Mouse (Mus musculus) left cerebral cortex, postnatal 10 days (tissue): ENCODE measurements around the gene Hlx. TPM values are rescaled to one million over a fixed set of nuclear protein-coding genes. Genes with fewer than 3 reads are reported as not detected.

ENCODE experiments used
- DNase-seq, 2 experiments: peaks; one replicate each; pipeline ENCODE4 v3.0.0; 2021 to 2022; ENCODE audit warnings: low spot score in 2 of 2, mixed read lengths in 1 of 2; ENCODE audit errors: extremely low spot score in 1 of 2
- intact Hi-C: fragments of 180-260 bp; cut with DNase I; formaldehyde crosslinking; loops from one replicate; pipeline ENCODE4 v1.15.1; 2025
- total RNA-seq, 2 experiments: library from RNA; stranded (reverse); gene quantifications; 2 replicates each; pipeline ENCODE4 v1.2.3; 2021

Gene Hlx
- total RNA-seq, 2 experiments from 2014 or later = 1.2 to 1.6 TPM

- intact Hi-C loops = no loop called here
- no peak for DNase-seq
Observed at GRCm38 (mm10) chr1:184677641-184678040, 54.8 kb downstream of the Hlx start.

Other genes with a start within 250 kb of the Hlx start
- not detected for gene Marc1, start 78.7 kb upstream of the Hlx start, total RNA-seq
- gene Marc2, start 113.8 kb upstream of the Hlx start, total RNA-seq = 10 to 100 TPM; 96.8 to 98.6 TPM
- gene C130074G19Rik, start 150.6 kb upstream of the Hlx start, total RNA-seq = 10 to 100 TPM; 13.3 to 15.0 TPM